Mouse (Mus musculus) limb, embryonic 11.5 days (tissue): ENCODE results near the gene Mfn1. TPM values are rescaled to one million over a fixed set of nuclear protein-coding genes. Genes with fewer than 3 reads are reported as not detected.

Source experiments
- ATAC-seq: fragments of 200-750 bp; cut with Nextera tagmentation; 2 replicates; pipeline ENCODE4 v1.8.0; 2017; ENCODE audit warnings: low read depth; ENCODE audit not compliant: insufficient number of reproducible peaks, low FRiP score, low TSS enrichment
- DNase-seq: peaks from one replicate; pipeline ENCODE4 v3.0.0-alpha.2; 2015; ENCODE audit warnings: low spot score
- H3K27ac ChIP-seq: fragments of 300-500 bp; sonication (generic); replicated peaks from 2 replicates; pipeline ENCODE4 v1.5.1; 2014; ENCODE audit warnings: low read depth, mild to moderate bottlenecking, low read length
- H3K27me3 ChIP-seq: fragments of 300-500 bp; sonication (generic); 2 replicates; pipeline ENCODE4 v1.6.1; 2014; ENCODE audit warnings: mild to moderate bottlenecking, low read length, mixed read lengths; ENCODE audit not compliant: control insufficient read depth, insufficient read depth
- H3K36me3 ChIP-seq: fragments of 300-500 bp; sonication (generic); 2 replicates; pipeline ENCODE4 v1.6.1; 2014; ENCODE audit warnings: mild to moderate bottlenecking, low read length, moderate library complexity, mixed read lengths; ENCODE audit not compliant: control insufficient read depth, insufficient read depth
- H3K4me1 ChIP-seq: fragments of 300-500 bp; sonication (generic); 2 replicates; pipeline ENCODE4 v1.6.1; 2014; ENCODE audit warnings: low read length, mixed read lengths; ENCODE audit not compliant: control insufficient read depth, insufficient read depth
- H3K4me2 ChIP-seq: fragments of 300-500 bp; sonication (generic); 2 replicates; pipeline ENCODE4 v1.6.1; 2014; ENCODE audit warnings: low read depth, mild to moderate bottlenecking, moderate library complexity; ENCODE audit not compliant: severe bottlenecking
- H3K4me3 ChIP-seq: fragments of 300-500 bp; sonication (generic); 2 replicates; pipeline ENCODE4 v1.5.1; 2014; ENCODE audit warnings: low read depth, low read length
- H3K9ac ChIP-seq: fragments of 300-500 bp; sonication (generic); 2 replicates; pipeline ENCODE4 v1.6.1; 2014; ENCODE audit warnings: mild to moderate bottlenecking, low read length
- H3K9me3 ChIP-seq: fragments of 300-500 bp; sonication (generic); 2 replicates; pipeline ENCODE4 v1.6.1; 2016; ENCODE audit warnings: low read length; ENCODE audit not compliant: control insufficient read depth
- WGBS: fragments of 180-500 bp; shearing (Covaris S2); extraction: QIAGEN DNeasy Blood & Tissue Kit; methylation state at CpG from one replicate; pipeline ENCODE4 v1.1.7; 2014; 5-methylcytosine and 5-hydroxymethylcytosine counted together
- polyA plus RNA-seq: library from polyadenylated mRNA; unstranded; fragments of >200 nt; fragmentation: Nextera tagmentation; extraction: Ambion mirVana; gene quantifications from 2 replicates; pipeline ENCODE4 v1.2.1, GENCODE M21; 2014

The Mfn1 gene
- polyA plus RNA-seq, 1 experiment from 2014 or later, result 28.3 TPM

DNA sequence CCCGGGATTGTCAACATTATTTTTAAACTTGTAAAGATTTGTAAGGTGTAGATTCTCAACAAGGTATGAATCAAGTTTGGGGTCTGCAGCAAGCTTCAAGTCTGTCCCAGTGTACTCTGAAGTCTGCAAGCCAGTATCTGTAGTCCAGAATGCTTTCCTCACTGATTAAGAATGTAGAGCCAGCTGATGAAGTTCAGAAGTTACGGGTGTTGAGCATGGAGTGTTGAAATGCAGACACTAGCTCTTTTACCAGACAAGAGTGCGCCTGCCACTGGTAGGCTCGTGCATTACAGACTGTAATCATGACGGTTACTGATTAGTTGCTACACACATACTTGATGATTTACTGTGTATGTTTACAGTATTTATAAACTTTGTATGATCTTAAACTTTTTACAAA, 49.5 kb downstream of the Mfn1 start:
- ATAC-seq, result no peak

GRCm38 (mm10) chr3:32580738-32581137, 51.5 kb downstream of the Mfn1 start:
- no peaks in the 10 kb centered on the region for H3K9me3 ChIP-seq
- ATAC-seq (no peak), DNase-seq (no peak)
- H3K4me2 ChIP-seq, result no peak overlapping the region
- no peak overlapping the region for H3K9ac ChIP-seq
- H3K36me3 ChIP-seq, result peaks cover 5% of the 10 kb centered on the region; the same call in 1 of the 2 replicates
- no peaks in the 10 kb centered on the region for H3K4me1 ChIP-seq
- 74% methylated on average over 3 of the region's 3 CpGs for WGBS
- no peaks in the 10 kb centered on the region for H3K27me3 ChIP-seq
- H3K4me3 ChIP-seq, result no peak overlapping the region
- H3K27ac ChIP-seq, result no peak overlapping the region

More for the DNA sequence above, 49.5 kb downstream of the Mfn1 start:
- Histone ChIP-seq H3K27me3 (no peaks in the 10 kb centered on the region), H3K27ac (no peak overlapping the region), H3K9ac (no peak overlapping the region), H3K4me3 (no peak overlapping the region), H3K4me2 (no peak overlapping the region), H3K4me1 (no peaks in the 10 kb centered on the region), H3K36me3 (peaks cover 2% of the 10 kb centered on the region; the same call in 1 of the 2 replicates), H3K9me3 (no peaks in the 10 kb centered on the region)
- WGBS, result 91% methylated on average over 5 of the region's 5 CpGs
- no peak for DNase-seq

- DNase-seq (no peak), ATAC-seq (no peak)
- 88% methylated on average over 3 of the region's 3 CpGs for WGBS
- Histone ChIP-seq H3K4me2 (no peak overlapping the region), H3K36me3 (peaks cover 5% of the 10 kb centered on the region; the same call in 1 of the 2 replicates), H3K4me3 (no peak overlapping the region), H3K9ac (no peak overlapping the region), H3K27ac (no peak overlapping the region), H3K9me3 (no peaks in the 10 kb centered on the region), H3K4me1 (no peaks in the 10 kb centered on the region), H3K27me3 (no peaks in the 10 kb centered on the region)
Measured at GRCm38 (mm10) chr3:32581911-32582310, 52.6 kb downstream of the Mfn1 start.

DNA sequence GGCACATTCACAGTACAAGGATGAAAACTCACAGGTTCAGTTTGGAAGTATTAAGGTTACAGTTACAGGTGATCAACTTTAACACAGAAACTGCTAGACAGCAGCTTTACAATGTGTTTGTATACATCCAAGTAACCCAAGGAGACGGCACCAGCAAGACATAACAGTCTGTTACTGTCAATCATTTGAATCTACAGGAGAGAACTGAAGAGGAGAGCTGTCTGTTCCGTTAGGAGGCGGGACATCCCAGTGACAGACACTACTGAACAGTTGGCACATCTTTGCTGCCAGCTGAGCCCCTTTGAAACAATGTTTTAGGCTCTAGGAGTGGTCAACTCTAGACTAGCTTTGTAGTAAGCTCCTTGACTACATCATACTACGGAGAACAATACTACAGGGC, 54.2 kb downstream of the Mfn1 start:
- ATAC-seq (no peak), DNase-seq (no peak)
- H3K4me1 ChIP-seq, result no peaks in the 10 kb centered on the region
- H3K4me2 ChIP-seq, result no peak overlapping the region
- WGBS, result 88% methylated on average over 4 of the region's 4 CpGs
- H3K9ac ChIP-seq, result no peak overlapping the region
- no peak overlapping the region for H3K4me3 ChIP-seq
- H3K9me3 ChIP-seq, result no peaks in the 10 kb centered on the region
- no peak overlapping the region for H3K27ac ChIP-seq
- H3K27me3 ChIP-seq, result no peaks in the 10 kb centered on the region
- peaks cover 5% of the 10 kb centered on the region; the same call in 1 of the 2 replicates for H3K36me3 ChIP-seq

DNA sequence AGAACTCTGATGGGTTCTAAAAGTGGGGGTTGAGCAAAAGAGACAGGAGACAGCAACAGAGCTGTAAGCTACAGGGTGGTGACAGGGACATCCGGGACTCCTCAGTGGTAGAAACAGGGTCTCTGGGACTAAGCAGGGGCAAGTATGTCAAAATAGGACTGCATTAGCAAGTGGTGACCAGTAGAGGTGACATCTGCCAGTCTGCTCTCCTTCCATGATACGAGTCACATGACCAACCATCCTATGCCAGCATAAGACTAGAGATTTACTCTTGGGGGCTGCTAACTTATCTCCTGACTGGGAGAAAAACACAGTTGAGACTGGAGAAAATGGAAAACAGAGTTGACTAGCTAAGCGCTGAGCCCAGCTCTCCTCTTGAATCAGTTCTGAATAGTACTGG, 57.0 kb downstream of the Mfn1 start:
- H3K36me3 ChIP-seq, result peaks cover 5% of the 10 kb centered on the region

GRCm38 (mm10) chr3:32595080-32595479, 65.8 kb downstream of the Mfn1 start:
- 39% methylated on average over 4 of the region's 4 CpGs for whole genome bisulfite sequencing
- H3K4me2 ChIP-seq, result no peak overlapping the region
- no peak for ATAC-seq

More for the DNA sequence above, 57.0 kb downstream of the Mfn1 start:
- no peak overlapping the region for H3K4me3 ChIP-seq
- 91% methylated on average over 3 of the region's 3 CpGs for WGBS
- H3K9ac ChIP-seq, result no peak overlapping the region
- H3K27ac ChIP-seq, result no peak overlapping the region
- ATAC-seq (no peak), DNase-seq (no peak)
- H3K27me3 ChIP-seq, result no peaks in the 10 kb centered on the region
- H3K4me1 ChIP-seq, result no peaks in the 10 kb centered on the region
- H3K4me2 ChIP-seq, result no peak overlapping the region
- H3K9me3 ChIP-seq, result no peaks in the 10 kb centered on the region

GRCm38 (mm10) chr3:32599328-32599727, 70.1 kb downstream of the Mfn1 start:
- H3K9ac ChIP-seq, result no peak overlapping the region
- H3K27ac ChIP-seq, result no peak overlapping the region
- no peaks in the 10 kb centered on the region for H3K27me3 ChIP-seq
- no peak overlapping the region for H3K4me3 ChIP-seq
- no peaks in the 10 kb centered on the region for H3K4me1 ChIP-seq
- peaks cover 5% of the 10 kb centered on the region; the same call in 1 of the 2 replicates for H3K36me3 ChIP-seq
- no peaks in the 10 kb centered on the region for H3K9me3 ChIP-seq
- 62% methylated on average over 3 of the region's 3 CpGs for WGBS
- DNase-seq (no peak), ATAC-seq (no peak)
- H3K4me2 ChIP-seq, result no peak overlapping the region

More at GRCm38 (mm10) chr3:32595080-32595479, 65.8 kb downstream of the Mfn1 start:
- Histone ChIP-seq H3K36me3 (peaks cover 5% of the 10 kb centered on the region; the same call in 1 of the 2 replicates), H3K4me1 (no peaks in the 10 kb centered on the region), H3K27me3 (no peaks in the 10 kb centered on the region), H3K4me3 (no peak overlapping the region), H3K9me3 (no peaks in the 10 kb centered on the region), H3K9ac (no peak overlapping the region), H3K27ac (no peak overlapping the region)
- no peak for DNase-seq

GRCm38 (mm10) chr3:32601055-32601454, 71.8 kb downstream of the Mfn1 start:
- H3K9ac ChIP-seq, result no peak overlapping the region
- no peaks in the 10 kb centered on the region for H3K27me3 ChIP-seq
- H3K9me3 ChIP-seq, result no peaks in the 10 kb centered on the region
- H3K27ac ChIP-seq, result no peak overlapping the region
- H3K36me3 ChIP-seq, result peaks cover 5% of the 10 kb centered on the region; the same call in 1 of the 2 replicates
- no peak for DNase-seq
- no peak overlapping the region for H3K4me3 ChIP-seq
- no peak for ATAC-seq
- H3K4me1 ChIP-seq, result no peaks in the 10 kb centered on the region
- H3K4me2 ChIP-seq, result no peak overlapping the region
- 93% methylated on average over 10 of the region's 10 CpGs for WGBS

- DNase-seq (no peak), ATAC-seq (no peak; the same call in 1 of the 2 replicates)
- 93% methylated on average over 4 of the region's 4 CpGs for WGBS
- Histone ChIP-seq H3K27ac (no peak overlapping the region), H3K9ac (no peak overlapping the region), H3K4me2 (no peak overlapping the region), H3K9me3 (no peaks in the 10 kb centered on the region), H3K4me3 (no peak overlapping the region), H3K36me3 (no peaks in the 10 kb centered on the region; the same call in 1 of the 2 replicates), H3K4me1 (no peaks in the 10 kb centered on the region), H3K27me3 (no peaks in the 10 kb centered on the region)
Measured at GRCm38 (mm10) chr3:32609233-32609632, 80.0 kb downstream of the Mfn1 start.
